Mouse (Mus musculus) heart, adult 2 months (tissue): Measurements from ENCODE around the gene 1700122O11Rik. TPM values are rescaled to one million over a fixed set of nuclear protein-coding genes. Genes with fewer than 3 reads are reported as not detected.
A peak's percentile ranks its signal among the peaks of the same experiment; 100 is the strongest.

Experiments used
- DNase-seq, 2 experiments: peaks; one replicate each; pipeline ENCODE4 v3.0.0; 2021
- H3K27ac ChIP-seq: fragments of 200-600 bp; 2 replicates; pipeline ENCODE4 v1.8.1; 2022
- H3K27me3 ChIP-seq: fragments of 200-500 bp; 2 replicates; pipeline ENCODE4 v1.6.1; 2012; ENCODE audit warnings: mild to moderate bottlenecking, low read length, inconsistent platforms, mixed read lengths; ENCODE audit not compliant: control insufficient read depth, insufficient read depth
- H3K36me3 ChIP-seq: fragments of 200-500 bp; 2 replicates; pipeline ENCODE4 v1.6.1; 2012; ENCODE audit warnings: low read length, inconsistent platforms; ENCODE audit not compliant: control insufficient read depth, insufficient read depth
- H3K4me1 ChIP-seq: fragments of 200-500 bp; 2 replicates; pipeline ENCODE4 v1.6.1; 2011; ENCODE audit warnings: low read length; ENCODE audit not compliant: control insufficient read depth, insufficient read depth
- H3K4me3 ChIP-seq: fragments of 200-600 bp; 2 replicates; pipeline ENCODE4 v1.8.1; 2022
- H3K79me2 ChIP-seq: fragments of 200-500 bp; replicated peaks from 2 replicates; pipeline ENCODE4 v1.6.1; 2012; ENCODE audit warnings: mild to moderate bottlenecking, inconsistent platforms, low read length, moderate library complexity, mixed read lengths; ENCODE audit not compliant: control insufficient read depth, insufficient read depth
- H3K9ac ChIP-seq: fragments of 200-500 bp; 2 replicates; pipeline ENCODE4 v1.6.1; 2012; ENCODE audit warnings: low read depth, mild to moderate bottlenecking, control low read depth, inconsistent platforms, low read length, mixed read lengths
- CTCF ChIP-seq: fragments of 200-600 bp; IDR thresholded peaks from 2 replicates; pipeline ENCODE4 v1.8.1; 2022; ENCODE audit warnings: antibody characterized with exemption, mild to moderate bottlenecking, moderate library complexity
- EP300 ChIP-seq: fragments of 200-500 bp; IDR thresholded peaks from 2 replicates; pipeline ENCODE4 v1.6.1; 2011; ENCODE audit warnings: low read depth, low read length, control low read depth; ENCODE audit not compliant: insufficient read depth
- POLR2A ChIP-seq: fragments of 200-500 bp; IDR thresholded peaks from 2 replicates; pipeline ENCODE4 v1.6.1; 2011; ENCODE audit warnings: mild to moderate bottlenecking, low read depth, low read length, control low read depth; ENCODE audit not compliant: insufficient read depth
- WGBS: fragments of 180-500 bp; shearing (Covaris S2); methylation state at CpG from one replicate; pipeline ENCODE4 v1.1.7; 2018; 5-methylcytosine and 5-hydroxymethylcytosine counted together
- intact Hi-C: fragments of 180-260 bp; cut with DNase I; formaldehyde crosslinking; loops from one replicate; pipeline ENCODE4 v1.15.1; 2025
- polyA plus RNA-seq: library from polyadenylated mRNA; depleted of rRNA; stranded (reverse); fragments of >200 nt; gene quantifications from 2 replicates; pipeline ENCODE4 v1.2.3, GENCODE M21; 2012
- total RNA-seq, 2 experiments: library from RNA; stranded (reverse); gene quantifications; 2 replicates each; pipeline ENCODE4 v1.2.3; 2021

Gene 1700122O11Rik
- total and polyA plus RNA-seq, 3 experiments: not detected

DNA sequence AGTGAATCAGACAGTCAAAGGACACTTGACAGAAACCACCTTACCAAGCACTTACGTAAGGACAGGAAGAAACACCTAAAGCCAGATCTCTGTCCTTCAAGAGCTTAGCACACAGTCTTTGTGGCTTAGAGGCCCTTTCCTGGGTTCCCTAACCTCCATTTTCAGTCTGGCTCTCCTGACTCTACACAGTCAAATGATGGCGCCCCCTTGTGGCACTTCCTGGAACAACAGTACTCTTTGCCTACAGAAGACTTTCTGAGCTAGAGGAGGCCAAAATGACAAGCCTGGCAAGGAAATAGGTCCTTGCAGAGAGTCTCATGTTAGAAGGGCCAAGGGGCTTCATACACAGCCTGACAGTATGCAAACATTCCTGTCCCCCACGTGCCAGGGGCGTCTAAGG, 7.5 kb upstream of the 1700122O11Rik start:
- H3K4me3 ChIP-seq: no peak overlapping the region
- H3K4me1 ChIP-seq: no peaks in the 10 kb centered on the region
- intact Hi-C loops: loop anchor here (1.0 to 5.0 kb wide), 2 partner anchors 143 to 172 kb away; no protein-coding TSS in a partner anchor
- no peaks in the 10 kb centered on the region for H3K27me3 ChIP-seq
- peak; percentile 49 to 75 for DNase-seq
- no peaks in the 10 kb centered on the region for H3K79me2 ChIP-seq
- no peaks in the 10 kb centered on the region for H3K36me3 ChIP-seq
- H3K27ac ChIP-seq: no peak overlapping the region
- no peak overlapping the region for H3K9ac ChIP-seq
- 32% methylated on average over 4 of the region's 4 CpGs for WGBS
- TF ChIP-seq CTCF (peak; percentile 83), POLR2A (no peak)

DNA sequence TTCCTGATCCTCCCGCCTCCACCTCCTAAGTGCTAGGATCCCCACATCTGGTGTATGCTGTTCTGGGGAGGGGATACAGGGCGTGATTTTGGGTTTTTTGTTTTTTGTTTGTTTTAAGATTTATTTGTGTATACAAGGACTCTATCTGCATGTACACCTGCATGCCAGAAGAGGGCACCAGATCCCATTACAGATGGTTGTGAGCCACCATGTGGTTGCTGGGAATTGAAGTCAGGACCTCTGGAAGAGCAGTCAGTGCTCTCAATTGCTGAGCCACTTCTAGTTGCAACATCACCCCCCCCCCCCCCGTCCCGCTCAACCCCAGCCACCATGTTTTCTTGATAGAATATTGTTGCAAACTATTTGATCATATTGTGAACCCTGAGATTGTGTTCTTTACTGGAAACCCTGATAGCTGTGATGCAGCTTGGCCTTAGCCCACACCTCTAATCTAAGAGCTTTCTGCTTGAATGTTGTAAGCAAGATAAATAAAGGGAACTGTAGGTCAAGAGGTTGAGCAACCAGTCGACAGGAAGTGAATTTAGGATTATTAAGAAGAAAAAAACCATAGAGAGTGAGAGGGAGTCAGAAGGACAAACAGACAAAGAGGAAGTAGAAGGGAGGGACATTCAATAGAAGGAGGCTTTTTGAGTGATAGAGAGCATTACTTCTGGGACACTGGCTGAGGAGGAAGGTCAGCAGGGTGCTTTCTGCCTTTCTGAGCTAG, 5.2 kb upstream of the 1700122O11Rik start:
- TF ChIP-seq EP300: no peak
- TF ChIP-seq CTCF: peak; percentile 37
- no peaks in the 10 kb centered on the region for H3K36me3 ChIP-seq
- intact Hi-C loops: loop anchor here (2.0 kb wide), 1 partner anchor 119 kb away; the partner anchor contains the start of gene Foxp4
- DNase-seq: no peak
- 72% methylated on average over 5 of the region's 5 CpGs for WGBS
- H3K9ac ChIP-seq: no peak overlapping the region
- H3K27me3 ChIP-seq: no peaks in the 10 kb centered on the region
- no peaks in the 10 kb centered on the region for H3K4me1 ChIP-seq
- no peak overlapping the region for H3K27ac ChIP-seq
- H3K4me3 ChIP-seq: no peak overlapping the region
- H3K79me2 ChIP-seq: no peaks in the 10 kb centered on the region

DNA sequence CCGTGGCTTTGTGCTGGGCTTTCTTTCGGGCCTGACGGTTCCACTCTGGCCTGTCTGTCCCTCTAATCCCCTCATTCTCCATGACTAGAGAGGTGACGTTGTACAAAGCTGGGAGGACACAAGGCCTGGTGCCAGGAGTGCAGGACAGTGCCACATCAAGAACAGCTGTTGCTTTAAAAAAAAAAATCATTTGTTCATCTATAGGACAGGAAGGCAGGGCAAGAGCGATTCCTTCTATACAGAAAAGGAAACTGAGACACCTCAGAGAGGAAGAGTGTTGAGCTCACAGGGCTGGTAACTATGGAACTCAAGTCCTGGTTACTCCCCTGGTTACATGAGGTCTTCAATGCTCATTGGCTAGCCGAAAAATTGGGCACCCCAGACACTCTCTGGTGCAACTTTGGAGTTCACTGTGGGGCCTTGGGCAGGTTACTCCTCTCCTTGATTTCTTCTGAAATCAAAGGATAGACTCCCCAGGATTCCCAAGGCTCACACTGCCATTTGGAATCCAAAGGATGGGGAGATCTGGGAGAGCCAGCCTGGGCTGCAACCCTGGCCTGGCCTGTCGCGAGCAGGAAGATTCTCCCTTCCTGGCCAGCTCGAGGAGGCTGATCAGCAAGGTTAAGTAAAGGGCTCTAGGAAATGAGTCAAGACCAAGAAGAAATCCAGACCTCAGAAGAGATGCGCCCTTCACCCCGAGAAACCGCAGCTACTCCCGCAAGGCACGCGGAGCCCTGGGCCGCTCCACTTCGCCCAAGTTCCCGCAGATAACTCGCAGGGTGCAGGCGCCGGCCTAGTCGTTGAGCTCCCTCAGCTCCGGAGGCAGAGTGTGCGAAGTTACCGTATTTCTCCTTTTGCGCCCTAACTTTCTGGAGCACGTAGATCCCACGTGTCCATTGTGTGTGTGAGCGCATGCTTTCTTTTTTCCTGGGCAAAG, 3.5 kb upstream of the 1700122O11Rik start:
- DNase-seq: peak; percentile 59 to 64
- intact Hi-C loops: loop anchor here (2.0 kb wide), 1 partner anchor 117 kb away; the partner anchor contains the start of gene Foxp4
- Histone ChIP-seq H3K79me2 (no peaks in the 10 kb centered on the region), H3K4me3 (peak overlapping the region; percentile 25), H3K27me3 (no peaks in the 10 kb centered on the region), H3K9ac (peak overlapping the region; percentile 50), H3K36me3 (no peaks in the 10 kb centered on the region), H3K4me1 (no peaks in the 10 kb centered on the region), H3K27ac (peak overlapping the region; percentile 65)
- TF ChIP-seq EP300: no peak
- TF ChIP-seq POLR2A: peak; percentile 46; the same call in 1 of the 2 replicates
- 26% methylated on average over 29 of the region's 29 CpGs for WGBS

DNA sequence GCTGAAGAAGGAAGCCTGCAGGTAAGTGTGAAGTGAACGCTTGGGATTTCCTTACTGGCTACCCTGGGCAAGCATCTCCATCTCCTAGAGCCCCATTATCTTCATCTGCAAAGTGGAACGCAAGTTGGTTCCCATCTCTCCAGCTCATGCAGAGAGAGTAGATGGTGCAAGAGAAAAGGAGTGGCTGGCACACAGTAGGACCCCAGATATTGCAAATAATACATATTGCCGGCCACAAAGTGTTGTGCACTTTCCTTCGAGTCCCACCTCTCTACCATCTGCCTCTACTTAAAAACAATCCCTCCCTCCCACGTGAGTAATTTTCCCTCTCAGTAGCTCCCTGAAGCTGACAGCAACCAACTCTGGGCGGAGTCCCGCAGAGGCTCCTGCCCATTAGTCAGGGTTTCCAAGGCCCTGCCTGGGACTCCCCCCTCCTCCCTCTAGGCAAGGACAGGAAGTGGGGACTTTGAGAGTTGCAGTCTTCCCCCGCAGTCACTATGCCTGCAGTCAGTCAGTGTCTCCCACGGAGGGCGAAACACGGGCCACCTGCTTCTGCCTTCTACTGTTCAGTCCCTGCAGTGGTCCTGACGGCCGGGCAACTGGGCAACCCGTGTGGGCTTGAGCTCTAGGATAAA, 1.3 kb upstream of the 1700122O11Rik start:
- H3K4me3 ChIP-seq: no peak overlapping the region
- no peaks in the 10 kb centered on the region for H3K4me1 ChIP-seq
- intact Hi-C loops: loop anchor here (5.0 kb wide), 1 partner anchor 62 kb away; no protein-coding TSS in a partner anchor
- 25% methylated on average over 14 of the region's 14 CpGs for WGBS
- no peaks in the 10 kb centered on the region for H3K27me3 ChIP-seq
- DNase-seq: peak; percentile 64 to 79
- H3K79me2 ChIP-seq: no peaks in the 10 kb centered on the region
- no peak overlapping the region for H3K9ac ChIP-seq
- H3K36me3 ChIP-seq: no peaks in the 10 kb centered on the region
- TF ChIP-seq POLR2A: peak; percentile 66
- no peak for TF ChIP-seq EP300
- no peak for TF ChIP-seq CTCF
- H3K27ac ChIP-seq: no peak overlapping the region; the same call in 1 of the 2 replicates

DNA sequence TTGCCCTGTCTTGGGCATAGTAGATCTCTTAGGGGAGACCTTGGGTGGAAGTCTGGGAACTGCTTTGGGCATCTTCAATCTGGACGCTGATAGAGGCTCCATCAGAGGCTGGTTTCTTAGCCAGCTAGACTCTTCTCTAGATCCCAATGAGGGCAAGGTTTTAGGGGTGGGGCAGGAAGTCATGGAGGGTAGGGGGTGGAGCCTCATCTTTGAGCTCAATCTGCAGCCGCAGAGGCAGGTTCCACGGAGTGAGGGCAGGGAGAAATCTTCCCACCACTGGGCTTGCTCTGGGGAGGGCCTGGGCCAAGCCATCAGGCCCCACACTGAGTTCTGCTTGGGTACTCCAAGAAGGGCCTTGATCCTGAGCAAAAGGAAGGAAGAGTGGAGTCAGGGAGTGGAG, 1.2 kb downstream of the 1700122O11Rik start:
- Histone ChIP-seq H3K27me3 (no peaks in the 10 kb centered on the region), H3K36me3 (no peaks in the 10 kb centered on the region), H3K27ac (no peak overlapping the region), H3K9ac (no peak overlapping the region), H3K4me1 (no peaks in the 10 kb centered on the region), H3K79me2 (no peaks in the 10 kb centered on the region), H3K4me3 (no peak overlapping the region)
- no peak for TF ChIP-seq POLR2A
- TF ChIP-seq EP300: no peak
- no peak for TF ChIP-seq CTCF
- WGBS: 69% methylated on average over 3 of the region's 3 CpGs
- DNase-seq: no peak
- intact Hi-C loops: loop anchor here (5.0 kb wide), 1 partner anchor 60 kb away; no protein-coding TSS in a partner anchor
